Mouse (Mus musculus) testis, postnatal 10 days (tissue): Measurements from ENCODE around the gene Ubxn6.

Source experiments
- DNase-seq: peaks from one replicate; pipeline ENCODE4 v3.0.0; 2021; ENCODE audit warnings: low spot score

The Ubxn6 gene

GRCm38 (mm10) chr17:56023386-56023785 is 51.4 kb downstream of the Ubxn6 start:
- no peak for DNase-seq

- DNase-seq, result no peak
Observed at GRCm38 (mm10) chr17:56022989-56023290, 51.9 kb downstream of the Ubxn6 start.

GRCm38 (mm10) chr17:56022131-56022988 is 52.5 kb downstream of the Ubxn6 start:
- no peak for DNase-seq

- no peak for DNase-seq
Observed at GRCm38 (mm10) chr17:56021161-56021910, 53.5 kb downstream of the Ubxn6 start.

GRCm38 (mm10) chr17:56020400-56021084 is 54.3 kb downstream of the Ubxn6 start:
- DNase-seq, result no peak

GRCm38 (mm10) chr17:56018347-56019131 is 56.3 kb downstream of the Ubxn6 start:
- DNase-seq, result peak; percentile 70

- DNase-seq, result no peak
Observed at GRCm38 (mm10) chr17:56017848-56018247, 57.0 kb downstream of the Ubxn6 start.
